Mouse (Mus musculus) neural tube, embryonic 11.5 days (tissue): ENCODE data around the gene Ppp2r5c. TPM values are rescaled to one million over a fixed set of nuclear protein-coding genes. Genes with fewer than 3 reads are reported as not detected.

ENCODE experiments used
- ATAC-seq: fragments of 200-750 bp; cut with Nextera tagmentation; 2 replicates; pipeline ENCODE4 v1.8.0; 2017; ENCODE audit warnings: moderate number of reproducible peaks, mild to moderate bottlenecking, moderate TSS enrichment, moderate library complexity; ENCODE audit not compliant: insufficient read depth, low FRiP score, low TSS enrichment
- DNase-seq: peaks from one replicate; pipeline ENCODE4 v3.0.0-alpha.2; 2015; ENCODE audit warnings: low spot score
- H3K27ac ChIP-seq: fragments of 300-500 bp; sonication (generic); 2 replicates; pipeline ENCODE4 v1.5.1; 2014; ENCODE audit warnings: low read depth, mild to moderate bottlenecking, low read length
- H3K27me3 ChIP-seq: fragments of 300-500 bp; sonication (generic); 2 replicates; pipeline ENCODE4 v1.6.1; 2014; ENCODE audit warnings: mild to moderate bottlenecking, low read length, mixed read lengths; ENCODE audit not compliant: control insufficient read depth, insufficient read depth
- H3K36me3 ChIP-seq: fragments of 300-500 bp; sonication (generic); 2 replicates; pipeline ENCODE4 v1.6.1; 2014; ENCODE audit warnings: mild to moderate bottlenecking, low read length, moderate library complexity, mixed read lengths; ENCODE audit not compliant: control insufficient read depth, insufficient read depth
- H3K4me1 ChIP-seq: fragments of 300-500 bp; sonication (generic); 2 replicates; pipeline ENCODE4 v1.6.1; 2014; ENCODE audit warnings: low read length, mixed read lengths; ENCODE audit not compliant: control insufficient read depth, insufficient read depth
- H3K4me2 ChIP-seq: fragments of 300-500 bp; sonication (generic); 2 replicates; pipeline ENCODE4 v1.6.1; 2014; ENCODE audit warnings: low read depth, mild to moderate bottlenecking, moderate library complexity
- H3K4me3 ChIP-seq: fragments of 300-500 bp; sonication (generic); 2 replicates; pipeline ENCODE4 v1.5.1; 2014; ENCODE audit warnings: low read depth, low read length
- H3K9ac ChIP-seq: fragments of 300-500 bp; sonication (generic); 2 replicates; pipeline ENCODE4 v1.6.1; 2014; ENCODE audit warnings: mild to moderate bottlenecking, low read length
- H3K9me3 ChIP-seq: fragments of 300-500 bp; sonication (generic); 2 replicates; pipeline ENCODE4 v1.6.1; 2016; ENCODE audit warnings: low read length; ENCODE audit not compliant: control insufficient read depth
- WGBS: fragments of 180-500 bp; shearing (Covaris S2); extraction: QIAGEN DNeasy Blood & Tissue Kit; methylation state at CpG from one replicate; pipeline ENCODE4 v1.1.7; 2014; 5-methylcytosine and 5-hydroxymethylcytosine counted together
- polyA plus RNA-seq: library from polyadenylated mRNA; unstranded; fragments of >200 nt; fragmentation: Nextera tagmentation; extraction: Ambion mirVana; gene quantifications from 2 replicates; pipeline ENCODE4 v1.2.1, GENCODE M21; 2014

The Ppp2r5c gene
- polyA plus RNA-seq, 1 experiment from 2014 or later = 170 TPM

GRCm38 (mm10) chr12:110456024-110456423, 9.1 kb downstream of the Ppp2r5c start:
- Histone ChIP-seq H3K27ac (no peak overlapping the region), H3K4me3 (no peak overlapping the region), H3K9me3 (no peaks in the 10 kb centered on the region), H3K4me1 (no peaks in the 10 kb centered on the region), H3K36me3 (no peaks in the 10 kb centered on the region), H3K27me3 (no peaks in the 10 kb centered on the region), H3K9ac (no peak overlapping the region), H3K4me2 (no peak overlapping the region)
- ATAC-seq (no peak), DNase-seq (no peak)
- 92% methylated on average over 7 of the region's 7 CpGs for WGBS

DNA sequence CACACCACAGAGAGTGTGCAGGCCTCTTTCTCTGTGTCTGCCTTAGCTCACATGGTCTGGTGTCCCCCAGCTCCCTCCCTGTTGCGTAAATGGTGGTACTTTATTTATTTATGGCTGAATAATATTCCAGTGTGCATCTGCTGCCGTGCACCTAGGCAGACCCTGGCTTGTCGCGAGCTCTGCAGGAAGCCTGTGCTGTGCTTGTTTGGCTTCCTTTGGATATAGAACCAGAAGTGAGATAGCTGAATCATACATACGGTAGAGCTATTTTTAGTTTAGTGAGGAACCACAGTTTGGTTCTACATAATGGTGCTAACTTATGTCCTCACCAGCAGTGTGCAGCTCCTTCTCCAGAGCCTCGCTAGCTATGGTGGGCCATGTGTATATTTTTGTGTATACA, 11.7 kb downstream of the Ppp2r5c start:
- Histone ChIP-seq H3K9ac (no peak overlapping the region), H3K4me3 (no peak overlapping the region), H3K27ac (no peak overlapping the region), H3K36me3 (no peaks in the 10 kb centered on the region), H3K9me3 (no peaks in the 10 kb centered on the region), H3K4me1 (no peaks in the 10 kb centered on the region), H3K27me3 (no peaks in the 10 kb centered on the region), H3K4me2 (no peak overlapping the region)
- DNase-seq = no peak
- WGBS = 90% methylated on average over 6 of the region's 6 CpGs
- no peak for ATAC-seq

- Histone ChIP-seq H3K4me1 (no peaks in the 10 kb centered on the region), H3K27me3 (no peaks in the 10 kb centered on the region), H3K4me3 (no peak overlapping the region), H3K4me2 (no peak overlapping the region), H3K9me3 (no peaks in the 10 kb centered on the region), H3K36me3 (no peaks in the 10 kb centered on the region), H3K9ac (no peak overlapping the region; the same call in 1 of the 2 replicates), H3K27ac (no peak overlapping the region)
- ATAC-seq = no peak
- no peak for DNase-seq
- 87% methylated on average over 18 of the region's 18 CpGs for WGBS
Measured at GRCm38 (mm10) chr12:110460418-110461300, 13.7 kb downstream of the Ppp2r5c start.

DNA sequence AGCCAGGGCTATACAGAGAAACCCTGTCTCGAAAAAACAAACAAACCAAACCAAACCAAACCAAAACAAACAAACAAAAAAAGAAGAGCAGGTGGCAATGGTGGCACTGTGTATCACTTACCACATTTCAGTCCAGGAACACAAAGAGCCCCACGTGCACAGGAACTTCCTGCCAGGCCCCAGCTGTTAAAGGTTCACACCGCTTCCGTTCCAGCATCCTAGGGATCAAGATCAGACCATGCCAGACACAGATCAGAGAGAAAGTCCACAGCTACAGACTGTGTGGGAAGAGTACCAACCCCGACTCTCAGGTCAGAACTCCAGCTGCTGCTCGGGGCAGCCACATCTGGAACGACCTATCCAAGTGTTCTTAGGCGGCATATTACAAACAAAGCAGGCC, 16.8 kb downstream of the Ppp2r5c start:
- no peak for ATAC-seq
- Histone ChIP-seq H3K4me2 (no peak overlapping the region), H3K27ac (no peak overlapping the region), H3K36me3 (peaks cover 3% of the 10 kb centered on the region; the same call in 1 of the 2 replicates), H3K4me3 (no peak overlapping the region), H3K9ac (no peak overlapping the region), H3K4me1 (no peaks in the 10 kb centered on the region), H3K9me3 (no peaks in the 10 kb centered on the region), H3K27me3 (no peaks in the 10 kb centered on the region)
- DNase-seq = no peak
- WGBS = 75% methylated on average over 8 of the region's 8 CpGs

DNA sequence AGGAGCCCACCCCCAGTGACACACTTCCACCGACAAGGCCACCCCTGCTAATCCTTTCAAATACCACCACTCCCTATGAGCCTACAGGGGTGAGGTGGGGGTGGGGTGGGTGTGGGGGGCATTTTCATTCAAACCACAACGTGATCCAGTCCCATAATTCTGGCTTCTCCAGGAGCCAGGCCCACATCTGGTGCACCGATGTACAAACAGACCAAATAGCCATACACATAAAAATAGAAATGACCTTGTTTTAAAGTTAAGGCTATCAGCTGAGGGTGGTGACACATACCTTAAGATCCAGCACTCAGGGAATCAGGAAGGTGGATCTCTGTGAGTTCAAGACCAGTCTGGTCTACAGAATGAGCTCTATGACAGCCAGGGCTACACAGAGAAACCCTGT, 24.5 kb downstream of the Ppp2r5c start:
- Histone ChIP-seq H3K27ac (no peak overlapping the region), H3K9ac (no peak overlapping the region), H3K4me2 (no peak overlapping the region), H3K4me1 (no peaks in the 10 kb centered on the region), H3K9me3 (no peaks in the 10 kb centered on the region), H3K36me3 (no peaks in the 10 kb centered on the region), H3K27me3 (no peaks in the 10 kb centered on the region), H3K4me3 (no peak overlapping the region)
- DNase-seq (no peak), ATAC-seq (no peak)
- WGBS = 88% methylated on average over 3 of the region's 3 CpGs

GRCm38 (mm10) chr12:110472247-110472646, 25.3 kb downstream of the Ppp2r5c start:
- no peak for DNase-seq
- H3K4me3 ChIP-seq = no peak overlapping the region
- WGBS = 80% methylated on average over 3 of the region's 3 CpGs
- no peak for ATAC-seq
- H3K4me1 ChIP-seq = no peaks in the 10 kb centered on the region
- no peaks in the 10 kb centered on the region for H3K9me3 ChIP-seq
- no peaks in the 10 kb centered on the region for H3K36me3 ChIP-seq
- H3K27me3 ChIP-seq = no peaks in the 10 kb centered on the region
- H3K4me2 ChIP-seq = no peak overlapping the region
- no peak overlapping the region for H3K27ac ChIP-seq
- no peak overlapping the region for H3K9ac ChIP-seq

- WGBS = 75% methylated on average over 8 of the region's 8 CpGs
- DNase-seq (no peak), ATAC-seq (no peak)
Measured at GRCm38 (mm10) chr12:110474497-110474896, 27.6 kb downstream of the Ppp2r5c start.

DNA sequence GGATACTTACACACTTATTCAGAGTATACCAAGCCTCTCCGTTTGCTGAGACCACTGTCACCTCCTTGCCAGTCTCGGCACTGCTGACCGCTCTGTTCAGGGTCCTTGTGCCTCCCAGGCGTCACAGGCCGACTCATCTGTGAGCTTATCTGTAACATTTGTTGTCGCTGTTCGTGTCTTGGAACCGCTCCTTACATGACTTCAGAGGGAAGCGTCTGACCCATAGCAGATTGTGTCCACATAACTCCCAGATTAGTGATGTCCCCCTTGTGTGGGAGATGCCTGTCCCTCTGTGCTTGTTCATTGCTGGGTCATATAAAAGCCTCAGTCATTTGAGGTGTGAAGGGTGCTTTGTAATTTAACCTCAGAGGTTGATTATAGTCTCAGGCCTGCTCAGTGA, 29.6 kb downstream of the Ppp2r5c start:
- no peak for DNase-seq
- WGBS = 79% methylated on average over 9 of the region's 9 CpGs

More at GRCm38 (mm10) chr12:110474497-110474896, 27.6 kb downstream of the Ppp2r5c start:
- H3K4me1 ChIP-seq = no peaks in the 10 kb centered on the region
- no peaks in the 10 kb centered on the region for H3K27me3 ChIP-seq
- no peak overlapping the region for H3K9ac ChIP-seq
- no peaks in the 10 kb centered on the region for H3K36me3 ChIP-seq
- no peaks in the 10 kb centered on the region for H3K9me3 ChIP-seq
- no peak overlapping the region for H3K4me2 ChIP-seq
- no peak overlapping the region for H3K4me3 ChIP-seq
- no peak overlapping the region for H3K27ac ChIP-seq

GRCm38 (mm10) chr12:110477906-110478305, 31.0 kb downstream of the Ppp2r5c start:
- ATAC-seq = no peak
- H3K4me1 ChIP-seq = no peaks in the 10 kb centered on the region
- H3K4me2 ChIP-seq = no peak overlapping the region
- no peak for DNase-seq
- no peak overlapping the region for H3K9ac ChIP-seq
- H3K27me3 ChIP-seq = no peaks in the 10 kb centered on the region
- H3K4me3 ChIP-seq = no peak overlapping the region
- H3K27ac ChIP-seq = no peak overlapping the region
- no peaks in the 10 kb centered on the region for H3K36me3 ChIP-seq
- no peaks in the 10 kb centered on the region for H3K9me3 ChIP-seq
- 80% methylated on average over 8 of the region's 8 CpGs for WGBS

More for the DNA sequence above, 29.6 kb downstream of the Ppp2r5c start:
- H3K27me3 ChIP-seq = no peaks in the 10 kb centered on the region
- H3K9ac ChIP-seq = no peak overlapping the region
- H3K4me3 ChIP-seq = no peak overlapping the region
- no peak for ATAC-seq
- no peaks in the 10 kb centered on the region for H3K36me3 ChIP-seq
- no peak overlapping the region for H3K27ac ChIP-seq
- H3K4me2 ChIP-seq = no peak overlapping the region
- no peaks in the 10 kb centered on the region for H3K9me3 ChIP-seq
- no peaks in the 10 kb centered on the region for H3K4me1 ChIP-seq
